Mouse (Mus musculus): ENCODE measurements around the gene Irx4.

GRCm38 (mm10) chr13:73269891-73270290 lies 9.6 kb downstream of the Irx4 start:
- TF ChIP-seq ZC3H11A (IDR thresholded peaks at IDR 0.05; ENCODE audit: borderline replicate concordance, low read depth, low read length) (no peak), HCFC1 (IDR thresholded peaks at IDR 0.05; ENCODE audit: borderline replicate concordance, insufficient read depth, low read length) (no peak), ZNF384 (IDR thresholded peaks at IDR 0.05; ENCODE audit: low read depth, low read length) (no peak)

All from ES-E14 (cell line).